12 mouse cellular contexts compared by ENCODE assay signal in genomic region chr1:156046688-156047087, GRCm38 (mm10). TPM values are rescaled to one million over a fixed set of nuclear protein-coding genes. Genes with fewer than 3 reads are reported as not detected.
DNase-seq lines count a peak whose midpoint lies in the region; ATAC-seq and TF ChIP-seq lines count a peak whose summit lies in the region.
"Had no signal": no experiment of that assay in that cellular context is flagged by ENCODE, and none has a peak within 500 bp of the region (broad histone marks: within the 10 kb centered on the region; RNA-seq: fewer than 3 reads in every experiment).

No protein-coding gene starts in this region.

- 78% methylated on average over 3 of the region's 3 CpGs for WGBS in midbrain, postnatal 0 days
- 85% methylated on average over 3 of the region's 3 CpGs for WGBS in midbrain, embryonic 13.5 days

- H3K4me1 ChIP-seq in midbrain, postnatal 0 days (ENCODE audit: insufficient read depth, low read length), result no peaks in the 10 kb centered on the region
- peaks cover 22% of the 10 kb centered on the region for H3K4me1 ChIP-seq in midbrain, embryonic 13.5 days (replicated peaks)

- H3K27ac ChIP-seq in midbrain, postnatal 0 days (ENCODE audit: low read depth, low read length), result no peak overlapping the region
- no peak overlapping the region for H3K27ac ChIP-seq in midbrain, embryonic 13.5 days
- H3K27ac ChIP-seq: forebrain, embryonic 15.5 days; liver, embryonic 15.5 days; midbrain, embryonic 15.5 days had no signal

- H3K9ac ChIP-seq in midbrain, postnatal 0 days (replicated peaks; ENCODE audit: low read length, poor library complexity, severe bottlenecking), result no peak overlapping the region
- H3K9ac ChIP-seq in midbrain, embryonic 13.5 days (replicated peaks), result no peak overlapping the region
- H3K9ac ChIP-seq: forebrain, embryonic 15.5 days; liver, embryonic 15.5 days; midbrain, embryonic 15.5 days had no signal

- H3K9me3 ChIP-seq in midbrain, postnatal 0 days (ENCODE audit: low read length), result no peaks in the 10 kb centered on the region
- no peaks in the 10 kb centered on the region for H3K9me3 ChIP-seq in midbrain, embryonic 13.5 days
- H3K9me3 ChIP-seq: forebrain, embryonic 15.5 days; liver, embryonic 15.5 days; midbrain, embryonic 15.5 days had no signal

- no peak for ATAC-seq in midbrain, postnatal 0 days (ENCODE audit: low FRiP score)
- ATAC-seq in midbrain, embryonic 13.5 days, result no peak
- no peak for ATAC-seq in CD4-positive, CD25-positive, alpha-beta regulatory T cell, adult 4 months
- ATAC-seq: forebrain, embryonic 15.5 days; midbrain, embryonic 15.5 days had no signal

- H3K4me3 ChIP-seq in midbrain, postnatal 0 days (ENCODE audit: low read depth, low read length), result no peak overlapping the region
- no peak overlapping the region for H3K4me3 ChIP-seq in midbrain, embryonic 13.5 days (replicated peaks)
- H3K4me3 ChIP-seq: forebrain, embryonic 15.5 days; liver, embryonic 15.5 days; midbrain, embryonic 15.5 days had no signal

- H3K4me2 ChIP-seq in midbrain, postnatal 0 days (ENCODE audit: low read depth, low read length, poor library complexity, severe bottlenecking), result no peak overlapping the region
- no peak overlapping the region for H3K4me2 ChIP-seq in midbrain, embryonic 13.5 days (replicated peaks)
- H3K4me2 ChIP-seq: forebrain, embryonic 15.5 days; heart, embryonic 11.5 days; liver, embryonic 15.5 days; midbrain, embryonic 15.5 days had no signal

- no peak for TF ChIP-seq CTCF in midbrain, postnatal 0 days (IDR thresholded peaks at IDR 0.05)

- DNase-seq in midbrain, postnatal 0 days (ENCODE audit: low spot score), result peak; percentile 71
- DNase-seq in cerebellum, postnatal 14 days, result peak; percentile 71 to 75
- peak; percentile 47 to 71 for DNase-seq in kidney, adult 8-10 months
- DNase-seq in yolk sac, embryonic 10.5 days (ENCODE audit: low spot score), result no peak
- DNase-seq in thymus, postnatal 4 days, result no peak
- DNase-seq: layer of hippocampus, postnatal 36 days had no signal

- H3K27me3 ChIP-seq in midbrain, postnatal 0 days (ENCODE audit: insufficient read depth, low read length), result no peaks in the 10 kb centered on the region
- H3K27me3 ChIP-seq in midbrain, embryonic 13.5 days, result no peaks in the 10 kb centered on the region
- H3K27me3 ChIP-seq: forebrain, embryonic 15.5 days; liver, embryonic 15.5 days; midbrain, embryonic 15.5 days had no signal

- peaks cover 10% of the 10 kb centered on the region for H3K36me3 ChIP-seq in midbrain, postnatal 0 days (ENCODE audit: insufficient read depth, low read length)
- H3K36me3 ChIP-seq in midbrain, embryonic 13.5 days, result peaks cover 46% of the 10 kb centered on the region

RNA-seq across cellular contexts. Expression of gene Tor1aip1, which starts 10.4 kb away (rescaled TPM):
- total RNA-seq in midbrain, postnatal 0 days (2014; rRNA removed), result 18.2 and 29.5 TPM in 2 replicates
- polyA plus RNA-seq in midbrain, postnatal 0 days (2015; fragmentation: Nextera tagmentation; extraction: Ambion mirVana), result 21.6 and 21.9 TPM in 2 replicates
- polyA plus RNA-seq in midbrain, embryonic 13.5 days (2015; fragmentation: Nextera tagmentation; extraction: Ambion mirVana), result 27.2 and 29.5 TPM in 2 replicates
- 100 to 1,000 TPM in 1 of 2 experiments, 10 to 100 TPM in 1; 86.3 to 108 TPM for polyA plus RNA-seq in CD4-positive, CD25-positive, alpha-beta regulatory T cell, adult 4 months (2017; shearing (Covaris generic))

RNA-seq across cellular contexts. Expression of gene Tor1aip2, which starts 11.5 kb away (rescaled TPM):
- 64.3 and 67.0 TPM in 2 replicates for total RNA-seq in midbrain, postnatal 0 days (2014; rRNA removed)
- 46.1 and 46.7 TPM in 2 replicates for polyA plus RNA-seq in midbrain, postnatal 0 days (2015; fragmentation: Nextera tagmentation; extraction: Ambion mirVana)
- 73.3 and 74.6 TPM in 2 replicates for polyA plus RNA-seq in midbrain, embryonic 13.5 days (2015; fragmentation: Nextera tagmentation; extraction: Ambion mirVana)
- polyA plus RNA-seq in CD4-positive, CD25-positive, alpha-beta regulatory T cell, adult 4 months (2017; shearing (Covaris generic)), result 10 to 100 TPM; 38.3 to 43.9 TPM

Comparison
In these comparisons a context has a peak if more than half of its experiments do, and no peak if none do; other contexts are left out.
1. DNase-seq: peak in midbrain, postnatal 0 days (single experiment), cerebellum, postnatal 14 days (2 of 2) and kidney, adult 8-10 months (2 of 2); none in yolk sac, embryonic 10.5 days (single experiment) and thymus, postnatal 4 days (single experiment).